Mouse (Mus musculus) kidney, postnatal 36 days (tissue): ENCODE data around the gene Mex3d.
"Not testable (repeated sequence)": the region's sequence is repeated elsewhere in the genome, so short reads cannot be mapped to it uniquely, and the experiment has no call there.

Experiments used
- DNase-seq, 2 experiments: peaks; one replicate each; pipeline ENCODE4 v3.0.0; 2021 to 2022; ENCODE audit warnings: mixed read lengths in 2 of 2

Gene Mex3d

DNA sequence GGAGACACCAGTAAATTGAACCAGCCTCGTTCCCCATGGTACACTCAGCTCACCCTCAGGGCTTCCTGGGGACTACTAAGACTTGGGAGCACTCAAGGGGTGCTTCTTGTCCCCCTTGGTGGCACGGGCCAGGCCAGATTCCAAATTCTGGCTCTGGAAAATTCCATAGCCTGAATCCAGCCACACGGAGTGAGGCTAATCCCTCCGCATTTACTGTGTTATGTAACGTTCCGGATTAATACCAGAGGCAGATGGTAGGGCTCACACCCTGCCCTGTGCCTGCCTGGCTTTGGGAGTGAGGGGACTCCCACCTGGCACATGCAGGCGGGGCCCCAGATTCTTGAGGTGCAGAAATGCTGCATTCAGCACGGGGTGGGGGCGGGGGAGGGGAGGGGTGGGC is 32.0 kb downstream of the Mex3d start:
- no peak for DNase-seq

- DNase-seq, result no peak
These were observed 34.7 kb downstream of the Mex3d start for GRCm38 (mm10) chr10:80352727-80353126.

DNA sequence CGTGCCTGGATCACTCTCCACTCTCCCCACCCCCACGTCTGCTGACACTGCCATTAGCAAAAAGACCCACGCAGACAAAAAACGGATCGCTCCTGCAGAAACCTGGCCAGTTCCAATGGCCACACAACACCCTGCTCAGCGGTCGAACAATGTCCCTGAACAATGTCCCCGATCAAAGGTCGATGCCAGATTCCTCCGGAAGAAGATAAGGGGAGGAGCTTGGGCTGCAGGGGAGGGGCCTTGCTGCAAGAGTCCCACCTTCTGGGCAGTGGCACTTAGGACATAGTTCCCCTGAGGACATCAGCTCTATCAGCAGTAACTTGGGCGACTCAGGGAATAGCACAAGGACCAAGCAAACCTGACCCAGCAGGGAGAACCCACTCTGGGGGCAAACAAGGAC is 35.6 kb downstream of the Mex3d start:
- DNase-seq, result peak; percentile 77 to 85

GRCm38 (mm10) chr10:80350292-80350691 is 37.2 kb downstream of the Mex3d start:
- peak; percentile 84 to 95 for DNase-seq

DNA sequence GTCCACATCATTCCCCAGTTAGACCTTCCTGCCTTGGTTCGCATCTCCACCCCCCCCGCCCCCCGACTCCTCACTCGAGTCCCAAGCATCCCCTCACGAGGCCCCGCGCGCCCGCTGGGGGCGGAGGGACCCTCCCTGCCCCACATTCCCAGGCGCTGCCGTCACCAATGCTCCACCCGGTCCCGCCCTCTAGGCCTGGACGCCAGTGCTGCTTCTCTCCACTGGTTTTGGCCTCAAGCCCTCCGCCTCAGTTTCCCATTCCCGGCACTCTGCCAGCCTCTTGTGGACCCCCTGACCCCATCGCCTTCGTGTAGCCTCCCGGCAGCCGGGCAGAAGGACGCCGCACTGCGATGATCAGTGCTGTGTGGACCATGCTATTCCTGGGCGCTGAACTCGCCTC is 38.5 kb downstream of the Mex3d start:
- DNase-seq, result no peak

GRCm38 (mm10) chr10:80348244-80348781 is 39.1 kb downstream of the Mex3d start, which contains the start of gene Adamtsl5:
TSS of gene Adamtsl5 (minus strand) at chr10:80348412.
- DNase-seq, result peak in 1 of 2 experiments; percentile 71

- DNase-seq, result no peak
These were observed 39.9 kb downstream of the Mex3d start for GRCm38 (mm10) chr10:80347514-80347967.

GRCm38 (mm10) chr10:80345929-80346328 is 41.5 kb downstream of the Mex3d start:
- DNase-seq, result not testable (repeated sequence)

DNA sequence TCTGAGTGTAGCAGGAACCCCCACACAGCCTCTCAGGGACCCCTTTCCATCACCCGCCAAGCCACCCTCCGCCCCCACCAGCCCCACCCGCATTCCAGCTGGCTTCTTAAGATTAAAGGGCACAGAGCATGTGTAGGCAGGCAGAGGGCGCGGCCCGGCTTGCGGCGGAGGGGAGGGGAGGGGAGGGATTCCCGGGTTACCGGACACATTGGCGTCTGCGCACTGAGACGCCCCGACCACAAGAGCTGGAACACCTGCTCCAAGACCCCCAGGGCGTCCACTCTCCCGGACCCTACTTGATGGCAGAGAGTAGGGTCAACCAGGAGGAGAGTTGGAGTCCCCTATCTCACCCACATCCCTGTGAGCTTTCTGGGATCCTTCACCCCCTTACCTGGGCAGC is 42.3 kb downstream of the Mex3d start:
- peak in 1 of 2 experiments; percentile 44 for DNase-seq

DNA sequence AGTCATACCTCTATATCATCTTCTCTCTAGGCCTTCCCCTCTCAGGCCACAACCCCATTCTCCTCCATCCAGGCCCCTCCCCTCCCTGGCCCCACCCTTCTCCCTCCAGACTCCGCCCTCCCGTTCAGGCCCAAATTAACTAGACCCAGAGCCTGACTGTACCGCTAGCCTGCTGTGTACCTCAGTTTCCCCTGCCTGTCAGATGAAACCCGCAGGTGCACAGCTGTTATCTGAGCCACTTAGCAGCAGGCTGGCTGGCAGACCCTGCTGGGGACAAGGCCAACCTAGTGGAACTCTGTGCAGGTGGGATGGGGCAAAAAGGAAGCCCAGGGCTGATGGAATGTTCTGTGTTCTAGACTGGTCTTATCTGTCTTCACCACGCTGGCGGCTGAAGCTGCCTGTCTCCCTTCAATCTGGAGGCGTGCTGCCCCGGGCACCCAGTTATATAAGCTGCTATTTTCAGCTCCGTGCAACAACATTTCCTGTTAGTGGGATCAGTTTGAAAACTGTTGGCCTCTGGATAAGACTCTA is 43.3 kb downstream of the Mex3d start:
- peak; percentile 47 to 60 for DNase-seq

DNA sequence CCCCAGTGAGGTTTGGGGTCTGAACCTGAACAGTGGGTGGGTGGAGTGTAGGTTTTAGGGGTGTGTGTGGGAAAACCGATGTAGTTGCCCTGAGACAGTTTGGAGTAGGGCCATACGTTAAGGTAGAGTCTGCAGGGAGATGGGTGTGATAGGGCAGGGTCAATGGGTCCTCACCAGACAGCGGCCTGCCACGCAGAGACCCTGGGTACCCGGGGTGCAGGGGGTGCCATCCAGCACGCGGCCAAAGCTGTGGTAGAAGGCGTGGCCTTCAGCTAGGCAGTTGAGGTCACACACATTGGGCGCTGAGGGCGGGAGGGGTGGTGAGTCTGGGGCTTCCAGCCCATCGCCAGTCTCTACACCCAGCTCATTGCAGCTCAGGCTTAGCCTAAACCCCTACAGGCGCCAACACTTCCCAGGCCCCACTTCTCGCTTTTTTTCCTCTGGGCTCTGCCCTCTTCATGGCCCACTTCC is 44.0 kb downstream of the Mex3d start:
- DNase-seq, result no peak

DNA sequence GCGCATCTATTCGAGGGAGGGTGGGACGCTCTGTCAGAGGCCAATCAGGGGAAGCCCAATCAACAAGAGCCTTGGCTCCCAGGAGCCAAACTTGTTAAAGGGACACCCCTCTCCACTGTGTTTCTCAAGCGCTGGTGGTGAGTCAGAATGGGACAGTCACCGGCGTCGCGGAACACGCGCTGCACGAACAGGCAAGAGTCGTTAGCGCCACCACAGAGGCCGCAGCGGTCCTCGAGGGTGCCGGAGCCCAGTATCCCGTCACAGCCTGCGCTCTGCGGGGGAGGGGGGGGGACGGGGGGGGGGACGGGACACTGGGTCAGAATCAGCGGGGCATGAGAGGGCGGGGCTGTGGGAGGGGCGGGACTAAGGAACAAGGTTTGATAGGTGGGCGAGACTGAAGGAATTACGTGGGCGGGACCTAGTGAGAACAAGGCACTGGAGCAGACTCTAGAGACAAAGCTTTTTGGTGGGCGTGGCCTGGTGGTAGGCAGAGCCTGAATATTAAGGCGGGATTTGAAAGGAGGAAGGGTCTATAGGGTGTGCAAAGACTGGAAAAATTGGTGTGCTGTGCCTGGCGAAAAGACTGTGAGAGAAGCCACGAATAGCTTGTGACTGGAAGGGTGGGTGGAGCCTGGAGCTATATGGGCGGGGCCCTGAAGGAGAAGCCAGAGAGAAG is 44.6 kb downstream of the Mex3d start:
- DNase-seq, result peak; percentile 58 to 67

GRCm38 (mm10) chr10:80342305-80342748 is 45.1 kb downstream of the Mex3d start:
- DNase-seq, result no peak

DNA sequence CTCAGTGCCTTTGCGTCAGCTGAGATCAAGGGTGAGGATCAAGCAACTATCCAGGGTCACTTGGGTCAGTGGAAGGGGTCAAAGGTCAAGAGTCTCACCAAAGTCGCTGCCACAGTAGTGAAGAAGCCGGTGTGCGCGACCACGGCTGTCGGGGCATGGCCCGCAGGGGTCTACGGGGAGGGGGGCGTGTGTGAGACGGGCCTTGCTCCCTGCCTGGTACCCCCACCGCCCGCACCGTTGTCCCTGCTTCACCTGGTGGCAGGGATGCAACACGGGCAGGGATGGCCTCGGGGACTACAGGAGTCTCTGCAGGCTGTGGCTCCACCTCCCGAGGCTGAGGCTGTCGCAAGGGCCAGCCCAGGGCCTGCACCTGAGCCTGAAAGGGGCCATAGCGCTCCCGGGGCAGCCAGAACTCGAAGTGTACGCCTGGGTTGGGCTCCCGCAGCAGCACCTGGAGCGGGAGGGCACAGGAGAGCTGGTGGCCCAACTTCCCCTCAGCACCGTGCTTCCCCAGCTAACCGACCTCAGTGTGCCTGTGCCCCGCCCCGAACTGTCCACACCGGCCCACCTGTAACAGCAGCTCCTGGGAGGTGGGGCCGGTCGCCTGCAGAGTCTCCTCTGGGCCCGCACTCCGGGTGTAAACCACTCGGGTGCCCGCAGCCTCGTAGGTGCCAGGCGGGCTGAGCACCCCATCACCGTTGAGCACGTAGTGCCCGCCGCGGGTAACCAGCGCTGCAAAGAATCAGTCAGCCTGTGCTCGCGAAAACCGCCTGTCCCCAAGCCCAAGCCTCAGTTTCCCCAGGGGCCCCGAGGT is 45.8 kb downstream of the Mex3d start:
- no peak for DNase-seq

DNA sequence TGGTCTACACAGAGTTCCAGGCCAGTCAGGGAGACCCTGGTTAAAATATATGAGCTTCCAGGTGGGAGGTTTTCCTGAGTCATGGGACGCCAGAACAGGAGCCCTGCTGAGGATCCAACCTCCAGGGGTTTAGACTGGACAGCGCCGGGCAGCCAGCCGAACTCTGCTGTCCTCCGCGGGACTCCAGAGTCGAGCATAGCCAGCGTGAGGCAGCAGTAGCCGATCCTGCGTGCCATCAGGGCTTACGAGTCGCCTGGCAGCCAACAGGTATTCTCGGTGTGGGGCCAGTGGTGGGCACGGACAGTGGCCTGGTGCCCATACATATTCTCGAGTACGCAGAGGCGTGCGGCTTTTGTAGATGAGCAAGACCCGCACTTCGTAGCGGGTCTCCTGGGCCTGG is 46.4 kb downstream of the Mex3d start:
- no peak for DNase-seq

DNA sequence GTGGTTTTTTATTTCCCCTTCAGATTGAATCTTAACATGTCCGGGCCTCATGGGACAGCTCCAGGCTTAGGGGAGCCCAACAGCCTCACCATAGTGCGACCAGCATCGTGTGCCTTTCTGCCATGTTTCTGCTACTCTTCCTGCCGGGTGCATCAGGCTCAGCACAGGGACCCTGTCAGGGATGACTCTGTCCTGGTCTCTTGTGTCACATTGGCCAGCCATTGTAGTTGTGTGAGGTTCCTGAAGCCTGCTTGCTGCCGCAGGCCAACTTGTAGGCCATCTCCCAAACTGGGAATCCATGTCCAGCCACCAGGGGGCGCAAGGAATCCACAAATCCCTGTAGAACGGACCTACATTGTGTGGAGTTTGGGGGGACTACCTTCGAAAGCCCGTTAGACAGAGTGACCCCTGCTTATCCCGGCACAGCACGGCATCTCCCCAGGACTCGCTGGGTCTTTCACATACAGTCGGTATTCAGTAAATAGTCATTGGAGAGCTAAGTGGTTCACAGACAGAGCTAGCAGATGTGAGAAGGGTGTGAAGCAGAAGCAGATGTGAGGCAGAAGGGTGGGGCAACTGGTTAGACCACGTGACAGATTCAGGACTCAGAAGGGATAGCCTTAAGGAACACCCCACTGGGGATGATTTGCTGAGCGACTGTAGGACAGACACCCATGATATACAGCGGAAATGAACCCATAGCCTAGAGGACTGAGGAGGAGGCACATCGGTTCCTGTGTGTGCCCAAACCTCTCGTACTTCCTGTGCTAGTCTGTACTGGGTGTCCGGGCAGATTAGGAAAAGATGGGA is 47.3 kb downstream of the Mex3d start:
- peak; percentile 79 to 93 for DNase-seq

- no peak for DNase-seq
These were observed 51.2 kb downstream of the Mex3d start for GRCm38 (mm10) chr10:80336263-80336662.

DNA sequence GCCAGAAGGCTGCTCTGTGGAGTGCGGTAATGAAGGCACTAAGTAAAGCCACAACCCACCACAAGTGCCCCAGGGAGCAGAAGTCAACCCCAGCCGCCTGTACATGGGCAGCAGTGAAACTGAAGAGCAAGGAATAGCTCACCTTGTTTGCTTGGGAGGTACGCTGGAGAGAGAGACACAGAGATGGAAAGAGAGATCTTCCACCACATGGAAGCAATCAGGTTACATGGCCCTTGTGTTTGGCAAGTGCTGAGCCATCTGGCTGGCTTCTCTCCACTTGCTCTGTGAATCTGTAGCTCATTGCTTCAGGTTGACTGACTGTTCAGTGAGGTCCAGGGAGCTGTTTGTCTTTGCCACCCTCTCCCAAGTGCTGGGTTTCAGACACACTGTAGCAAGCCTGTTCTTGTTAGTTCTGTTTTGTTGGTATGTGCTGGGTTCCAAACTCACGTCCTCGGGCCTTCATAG is 54.9 kb downstream of the Mex3d start:
- DNase-seq, result no peak

DNA sequence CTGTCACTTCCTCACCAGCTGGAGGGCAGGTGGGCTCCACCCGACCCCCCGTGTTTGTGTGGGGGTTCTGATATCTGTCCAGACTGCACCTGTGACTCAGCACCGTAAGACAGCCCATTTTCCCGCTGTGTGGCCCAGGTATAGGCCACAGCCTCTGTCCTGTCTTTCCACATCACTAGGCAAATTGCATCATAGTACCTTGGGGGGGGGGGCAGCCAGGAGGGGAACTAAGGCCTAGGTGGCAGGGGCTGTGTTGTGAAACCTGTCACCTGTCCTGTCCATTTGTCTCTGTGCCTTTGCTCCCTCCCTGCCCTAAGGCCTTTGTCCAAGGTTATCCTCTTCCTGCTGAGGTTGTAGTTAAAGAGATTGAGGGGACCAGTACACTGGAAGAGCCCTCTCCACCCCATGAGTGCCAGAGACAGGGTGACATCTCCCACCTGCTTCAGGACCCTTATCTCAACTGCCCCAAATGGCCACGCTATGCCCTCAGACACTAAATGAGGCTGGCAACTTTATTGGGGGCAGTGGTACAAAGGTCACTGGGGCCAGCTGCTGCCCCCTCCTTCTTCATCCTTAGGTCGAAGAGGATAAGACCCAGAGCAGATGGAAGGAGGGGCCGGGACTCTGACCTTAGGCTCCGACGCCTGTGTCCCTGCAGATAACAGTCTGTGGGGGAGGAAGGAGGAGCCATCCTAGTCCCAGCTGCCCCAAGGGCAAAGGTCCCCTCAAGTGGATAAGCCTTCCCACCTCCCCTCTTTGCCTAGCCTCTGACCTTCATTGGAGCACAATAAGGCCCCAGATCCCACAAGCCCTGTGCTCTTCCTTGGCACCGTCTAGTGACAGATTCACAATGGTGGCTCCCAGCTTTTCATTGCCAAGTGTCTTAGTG is 55.6 kb downstream of the Mex3d start:
- peak in 1 of 2 experiments; percentile 53 for DNase-seq

- no peak for DNase-seq
These were observed 56.6 kb downstream of the Mex3d start for GRCm38 (mm10) chr10:80330888-80331287.
